Mouse (Mus musculus) frontal cortex, adult (tissue): ENCODE measurements around the gene Qrich2.
"Not testable (repeated sequence)": the region's sequence is repeated elsewhere in the genome, so short reads cannot be mapped to it uniquely, and the experiment has no call there.

Experiments
- ATAC-seq: cut with Nextera tagmentation; 2 replicates; pipeline ENCODE4 v1.9.2; 2017; ENCODE audit warnings: mild to moderate bottlenecking, moderate library complexity, mixed read lengths; ENCODE audit not compliant: low TSS enrichment

Qrich2 gene

GRCm38 (mm10) chr11:116466141-116466540 is at the start of gene Qrich2:
Qrich2 (minus strand) TSS chr11:116466241.
- ATAC-seq, result no peak

DNA sequence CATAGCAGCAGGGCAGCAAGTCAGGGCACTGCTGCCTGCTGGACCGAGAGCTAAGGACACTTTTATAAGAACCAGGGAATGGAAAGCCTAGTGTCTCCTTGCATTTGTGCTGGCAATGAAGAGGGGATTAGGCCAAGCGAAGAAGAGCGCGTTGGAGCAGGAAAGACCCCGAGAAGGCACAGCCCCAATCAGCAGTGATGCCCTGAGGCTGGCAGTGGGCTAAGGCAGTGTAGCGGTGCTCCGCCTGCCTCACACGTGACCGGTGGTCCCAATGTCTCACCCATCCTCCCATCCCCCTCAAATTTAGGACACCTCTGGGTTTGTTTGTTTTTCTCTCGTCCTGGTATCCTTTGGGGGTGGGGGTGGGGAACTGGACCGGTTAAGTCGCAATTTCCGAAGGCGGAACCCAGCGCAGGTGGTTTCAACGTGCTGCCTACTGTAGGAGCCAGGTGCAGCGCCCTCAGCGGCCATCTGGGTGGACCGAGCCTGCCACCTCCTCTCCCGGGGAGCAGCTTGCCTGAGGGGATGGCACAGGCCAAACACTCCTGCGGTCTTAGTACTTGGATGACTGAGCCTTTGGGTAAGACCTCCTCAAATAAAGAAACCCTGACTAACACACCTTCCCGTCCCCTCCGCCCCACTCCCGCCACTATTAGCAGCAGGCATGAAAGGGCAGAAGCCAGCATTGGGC is 49.4 kb upstream of the Qrich2 start:
- no peak for ATAC-seq

- no peak for ATAC-seq
These were observed 47.5 kb upstream of the Qrich2 start for GRCm38 (mm10) chr11:116513531-116514038.

GRCm38 (mm10) chr11:116512987-116513386 is 46.9 kb upstream of the Qrich2 start:
- ATAC-seq, result peak; percentile 47; the same call in 1 of the 2 replicates

DNA sequence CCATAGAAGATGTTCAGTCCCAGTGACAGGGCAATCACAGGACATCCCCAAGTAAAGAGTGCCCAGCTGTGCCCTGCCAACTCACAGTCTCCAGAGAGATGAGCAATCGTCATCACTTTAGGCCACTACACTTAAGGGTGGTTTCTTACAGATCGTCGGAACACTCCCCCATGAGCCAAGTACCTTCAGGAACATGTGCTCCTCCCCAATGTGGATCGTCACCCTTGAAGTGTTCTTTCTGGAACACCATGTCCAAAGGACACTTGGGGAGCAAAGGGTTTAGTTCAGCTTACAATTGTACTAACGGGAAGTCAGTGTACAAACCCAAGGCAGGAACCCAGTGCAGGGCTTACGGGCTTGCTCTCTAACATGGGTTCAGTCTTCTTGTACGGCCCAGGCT is 46.1 kb upstream of the Qrich2 start:
- no peak for ATAC-seq

- ATAC-seq, result no peak
These were observed 45.3 kb upstream of the Qrich2 start for GRCm38 (mm10) chr11:116511301-116511868.

- no peak for ATAC-seq
These were observed 42.6 kb upstream of the Qrich2 start for GRCm38 (mm10) chr11:116508689-116509088.

GRCm38 (mm10) chr11:116506151-116506875 is 40.3 kb upstream of the Qrich2 start:
- ATAC-seq, result no peak

GRCm38 (mm10) chr11:116505573-116505972 is 39.5 kb upstream of the Qrich2 start:
- ATAC-seq, result no peak

DNA sequence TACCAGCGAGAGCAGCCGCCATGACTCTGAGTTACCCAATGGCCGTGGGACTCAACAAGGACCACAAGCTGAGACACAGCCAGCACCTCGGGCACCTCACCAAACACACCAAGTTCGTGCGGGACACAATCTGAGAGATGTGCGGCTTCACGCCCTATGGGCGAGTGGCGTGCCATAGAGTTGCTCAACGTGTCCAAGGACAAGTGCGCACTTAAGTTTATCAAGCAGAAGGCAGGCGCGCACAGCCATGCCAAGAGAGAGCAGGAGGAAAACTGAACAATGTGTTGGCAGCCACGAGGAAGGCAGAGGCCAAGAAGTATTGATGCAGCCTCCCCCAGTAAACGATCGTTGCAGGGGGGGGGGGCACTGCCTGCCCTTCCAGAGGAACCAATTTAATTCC is 38.5 kb upstream of the Qrich2 start:
- no peak for ATAC-seq

DNA sequence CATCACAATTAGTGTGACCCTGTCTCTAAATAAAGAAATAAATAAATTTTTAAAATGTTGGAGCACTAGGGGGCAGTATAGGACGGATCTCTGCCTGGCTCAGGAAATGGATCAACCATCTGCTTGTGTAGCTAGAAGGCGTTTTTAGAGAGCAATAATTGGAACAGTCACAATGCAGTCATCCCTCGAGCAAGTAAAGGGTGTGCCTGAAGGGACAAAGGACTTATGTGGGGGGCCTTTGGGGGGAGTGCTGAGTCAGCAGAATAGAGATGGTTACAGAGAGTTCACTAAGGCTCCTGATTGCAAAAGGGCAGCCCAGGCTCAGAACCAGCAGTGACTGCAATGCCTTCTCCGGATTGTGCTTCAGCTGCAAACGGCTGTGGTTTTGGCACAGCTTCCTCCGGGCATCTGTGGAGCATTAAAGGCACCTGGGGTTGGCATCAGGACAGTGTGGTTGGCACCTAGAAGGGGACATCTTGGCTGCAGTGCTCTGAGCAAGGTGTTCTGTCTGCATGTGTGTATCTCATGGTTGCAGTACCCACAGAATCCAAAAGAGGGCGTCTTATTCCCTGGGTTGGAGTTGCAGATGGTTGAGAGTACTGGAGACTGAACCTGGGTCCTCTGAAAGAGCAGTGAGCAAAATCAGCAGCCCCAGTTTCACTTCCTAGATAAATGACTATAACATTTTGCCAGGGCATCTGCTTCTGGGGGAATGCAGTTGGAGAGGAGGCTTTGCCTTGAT is 35.1 kb upstream of the Qrich2 start:
- peak; percentile 67; the same call in 1 of the 2 replicates for ATAC-seq

DNA sequence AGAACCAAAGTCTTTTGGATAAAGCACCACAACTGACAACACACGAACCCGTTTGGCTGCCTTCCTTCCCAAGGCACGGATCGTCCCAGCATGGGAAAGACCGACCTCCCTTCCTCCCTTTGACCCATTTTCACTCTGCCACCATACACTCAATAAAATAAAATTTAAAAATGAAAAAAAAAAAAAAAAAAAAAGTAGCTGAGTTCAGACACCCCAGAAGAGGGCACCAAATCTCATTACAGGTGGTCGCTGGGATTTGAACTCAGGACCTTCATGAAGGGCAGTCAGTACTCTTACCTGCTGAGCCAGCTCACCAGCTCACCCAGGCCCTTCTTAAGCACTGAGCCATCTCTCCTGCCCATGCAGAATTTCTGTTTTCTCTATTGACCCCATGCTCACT is 33.0 kb upstream of the Qrich2 start:
- no peak for ATAC-seq

- ATAC-seq, result no peak
These were observed 32.6 kb upstream of the Qrich2 start for GRCm38 (mm10) chr11:116498596-116498995.

GRCm38 (mm10) chr11:116497313-116497712 is 31.3 kb upstream of the Qrich2 start:
- ATAC-seq, result no peak

- ATAC-seq, result peak; percentile 42
These were observed 28.6 kb upstream of the Qrich2 start for GRCm38 (mm10) chr11:116494474-116495174.

GRCm38 (mm10) chr11:116493795-116494252 is 27.8 kb upstream of the Qrich2 start, which contains the start of gene Prpsap1:
Prpsap1 (minus strand) TSS chr11:116494202.
- ATAC-seq, result no peak

GRCm38 (mm10) chr11:116493191-116493590 is 27.1 kb upstream of the Qrich2 start:
- ATAC-seq, result no peak

GRCm38 (mm10) chr11:116492507-116492906 is 26.5 kb upstream of the Qrich2 start:
- not testable (repeated sequence) for ATAC-seq

DNA sequence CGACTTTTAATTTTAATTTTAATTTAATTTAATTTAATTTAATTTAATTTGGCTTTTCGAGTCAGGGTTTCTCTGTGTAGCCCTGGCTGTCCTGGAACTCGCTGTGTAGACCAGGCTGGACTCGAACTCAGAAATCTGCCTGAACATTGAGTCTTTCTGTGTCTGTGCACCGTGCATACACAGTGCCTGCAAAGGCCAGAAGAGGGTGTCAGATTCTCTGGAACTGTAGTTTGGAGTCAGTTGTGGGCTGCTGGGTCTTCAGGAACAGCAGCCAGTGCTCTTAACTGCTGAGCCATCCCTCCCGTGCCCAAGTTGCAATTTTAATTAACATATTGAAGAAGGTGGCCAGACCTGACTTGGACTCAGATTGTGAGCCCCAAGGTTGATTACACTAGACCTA is 25.3 kb upstream of the Qrich2 start:
- ATAC-seq, result no peak

DNA sequence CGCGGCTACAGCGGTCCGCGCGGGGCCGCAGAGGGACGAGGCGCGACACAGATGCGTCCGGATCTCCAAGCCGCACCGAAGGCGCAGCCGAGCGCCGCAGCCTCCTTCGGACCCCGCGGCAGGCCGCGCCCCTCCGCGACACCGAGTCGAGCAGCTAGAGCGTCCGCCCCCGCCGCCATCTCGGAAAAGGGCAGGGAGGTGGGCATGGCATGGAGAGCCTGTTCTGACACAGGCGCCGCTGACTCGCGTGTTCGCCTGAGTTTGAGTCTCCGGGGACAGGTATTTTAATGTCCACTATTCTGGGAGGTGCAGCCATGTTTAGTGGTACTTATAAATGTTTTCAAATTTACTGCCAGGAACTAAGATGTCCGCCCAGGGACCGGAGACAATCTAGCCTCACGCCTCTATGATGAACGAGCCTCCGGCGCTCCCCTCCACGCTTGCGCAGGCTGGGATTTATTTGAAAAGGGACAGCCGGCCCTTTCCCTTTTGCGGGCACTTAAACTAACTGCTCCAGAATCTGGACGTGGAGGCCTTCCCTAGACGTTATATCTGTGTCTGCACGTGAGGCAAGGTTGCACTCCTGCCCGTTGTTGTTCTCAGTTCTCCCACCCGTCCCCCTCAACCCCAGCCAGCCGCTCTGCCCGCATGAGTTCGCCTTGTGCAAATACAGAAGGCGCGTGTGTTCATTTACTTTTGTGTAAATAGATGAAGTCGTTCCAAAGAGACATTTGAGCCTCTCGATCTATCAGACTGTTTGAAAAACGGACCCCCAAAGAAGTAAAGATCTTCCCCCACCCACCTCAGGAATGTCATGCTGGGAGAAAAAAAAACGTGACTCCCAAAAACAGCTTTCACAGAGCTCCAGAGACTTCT is 24.4 kb upstream of the Qrich2 start:
- ATAC-seq, result peak; percentile 80
